Mouse (Mus musculus): ENCODE measurements around the gene Kmt2d. TPM values are rescaled to one million over a fixed set of nuclear protein-coding genes. Genes with fewer than 3 reads are reported as not detected.

Gene Kmt2d
- 3.5 and 6.2 TPM in 2 replicates for polyA plus RNA-seq (2012; rRNA removed)

GRCm38 (mm10) chr15:98871070-98871915 is at the start of gene Kmt2d:
TSS of gene Kmt2d (minus strand) at chr15:98871204.

DNA sequence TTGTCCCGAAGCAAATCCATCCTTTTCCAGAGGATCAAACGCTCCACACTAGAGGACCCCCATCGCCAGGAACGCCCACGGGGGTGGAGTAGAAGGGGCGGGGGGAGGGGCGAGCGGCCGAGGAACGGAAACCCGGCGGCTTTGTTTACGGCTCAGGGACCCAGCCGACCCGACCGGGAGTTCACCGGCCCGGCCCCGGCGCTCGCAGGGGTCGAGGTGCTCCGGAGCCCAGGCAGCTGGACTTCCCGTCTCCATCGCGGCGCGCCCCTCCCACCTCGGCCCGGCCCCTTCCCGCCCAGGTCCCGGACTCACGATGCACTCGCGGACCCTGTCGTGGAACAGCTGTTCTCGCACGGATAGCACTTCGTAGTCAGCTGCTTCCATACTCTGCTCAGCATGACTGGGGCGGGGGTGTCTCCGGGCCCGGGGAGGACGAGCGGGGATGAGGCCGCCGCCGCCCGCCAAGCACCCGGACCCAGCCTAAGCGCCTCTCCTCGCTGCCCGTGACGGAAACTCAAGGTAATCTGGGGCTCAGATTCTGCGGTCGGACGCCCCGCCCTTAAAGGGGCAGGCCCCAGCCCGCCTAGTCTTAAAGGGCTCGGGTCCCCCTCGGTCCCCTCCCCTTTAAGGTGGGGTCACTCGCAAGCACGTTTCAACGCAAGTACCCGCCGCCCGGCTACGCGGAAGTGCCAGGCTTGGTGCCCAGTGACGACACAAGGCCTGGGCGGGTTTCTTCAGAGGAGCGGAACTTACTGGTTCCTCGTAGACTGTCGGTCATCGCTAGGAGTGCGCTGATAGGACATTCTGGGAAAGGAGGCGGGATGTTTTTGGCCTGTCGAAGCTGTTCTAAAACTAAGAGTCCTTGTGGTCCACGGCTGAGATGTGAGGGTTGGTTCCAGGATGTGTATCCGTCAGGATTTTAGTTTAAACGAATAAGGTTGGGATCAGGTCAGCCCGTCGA is 46.8 kb upstream of the Kmt2d start, which contains the start of gene Lmbr1l:
Gene Lmbr1l (minus strand): TSS at position 694 of the 961 bp plus-strand sequence.

GRCm38 (mm10) chr15:98897928-98898800 is 27.2 kb upstream of the Kmt2d start, which contains the start of gene Dhh:
TSS of gene Dhh (minus strand) at chr15:98898540.

GRCm38 (mm10) chr15:98893940-98894745 is 23.1 kb upstream of the Kmt2d start, which contains the start of gene Rhebl1:
TSS of gene Rhebl1 (minus strand) at chr15:98894540.

DNA sequence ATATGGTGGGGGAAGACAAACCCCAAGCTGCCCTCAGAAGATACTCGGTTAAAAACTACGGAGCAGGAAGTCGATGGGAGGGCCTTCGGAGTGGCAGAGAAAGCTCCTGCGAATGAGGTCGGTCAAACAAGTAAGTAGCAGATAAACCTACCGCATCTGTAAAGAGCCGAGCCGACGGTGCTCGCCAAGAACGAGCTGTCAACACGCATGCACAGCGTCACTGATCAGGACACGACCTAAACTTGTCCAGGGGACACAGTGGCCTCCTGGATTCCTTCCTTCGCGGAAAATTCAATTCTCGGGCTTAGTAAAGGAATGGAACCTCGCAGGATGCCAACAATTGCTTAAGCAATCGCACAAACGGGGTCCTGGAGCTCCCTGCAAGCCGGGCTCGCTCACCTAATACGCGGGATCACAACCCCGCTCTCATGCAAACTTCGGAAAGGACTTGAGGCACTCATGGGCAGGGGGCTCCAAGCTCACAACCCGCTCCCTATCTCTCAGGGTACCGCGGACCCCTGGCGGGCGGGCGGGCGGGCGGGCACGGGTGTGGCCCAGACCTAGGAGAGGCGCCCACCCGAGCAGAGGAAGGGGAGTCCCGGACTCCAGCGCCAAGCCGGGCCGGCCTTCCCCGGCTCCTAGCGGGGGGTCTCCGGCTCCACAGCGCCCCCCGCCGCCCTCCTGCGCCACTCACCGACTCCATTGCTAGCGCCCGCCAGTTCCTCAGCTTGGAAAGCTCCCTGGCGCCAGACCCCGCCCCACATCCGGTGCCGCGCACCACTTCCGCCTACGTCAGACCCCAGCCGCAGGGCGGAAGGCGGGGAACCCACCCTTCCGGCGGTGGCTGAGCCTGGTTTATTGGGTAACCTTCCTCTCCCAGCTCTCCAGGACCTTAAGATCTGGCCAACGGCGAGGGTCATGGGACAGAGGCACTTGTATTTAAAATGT is 40.0 kb downstream of the Kmt2d start, which contains the start of gene Prkag1:
Gene Prkag1 (minus strand): TSS at position 786 of the 948 bp plus-strand sequence.

DNA sequence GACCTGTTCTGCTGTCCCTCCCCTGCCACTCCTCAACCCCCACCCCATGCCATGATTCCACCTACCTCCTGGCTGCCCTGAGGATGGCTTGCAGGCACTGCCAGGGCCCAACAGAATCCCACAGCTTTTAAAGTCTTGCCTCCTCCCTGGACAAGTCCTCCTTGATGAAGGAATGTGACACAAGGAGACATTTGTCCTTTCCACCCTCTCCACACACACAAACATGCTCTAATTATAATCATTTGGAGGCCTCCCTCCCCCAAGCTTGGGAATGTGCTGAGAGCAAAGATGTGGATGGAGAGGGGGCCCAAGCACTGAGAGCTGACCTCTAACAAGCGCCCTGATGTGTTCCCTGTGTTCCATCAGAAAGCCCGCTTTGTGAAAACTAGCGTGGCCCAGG is 61.6 kb downstream of the Kmt2d start, which contains the start of gene Ddn:
Gene Ddn (minus strand): TSS at position 101 of the 400 bp plus-strand sequence.

DNA sequence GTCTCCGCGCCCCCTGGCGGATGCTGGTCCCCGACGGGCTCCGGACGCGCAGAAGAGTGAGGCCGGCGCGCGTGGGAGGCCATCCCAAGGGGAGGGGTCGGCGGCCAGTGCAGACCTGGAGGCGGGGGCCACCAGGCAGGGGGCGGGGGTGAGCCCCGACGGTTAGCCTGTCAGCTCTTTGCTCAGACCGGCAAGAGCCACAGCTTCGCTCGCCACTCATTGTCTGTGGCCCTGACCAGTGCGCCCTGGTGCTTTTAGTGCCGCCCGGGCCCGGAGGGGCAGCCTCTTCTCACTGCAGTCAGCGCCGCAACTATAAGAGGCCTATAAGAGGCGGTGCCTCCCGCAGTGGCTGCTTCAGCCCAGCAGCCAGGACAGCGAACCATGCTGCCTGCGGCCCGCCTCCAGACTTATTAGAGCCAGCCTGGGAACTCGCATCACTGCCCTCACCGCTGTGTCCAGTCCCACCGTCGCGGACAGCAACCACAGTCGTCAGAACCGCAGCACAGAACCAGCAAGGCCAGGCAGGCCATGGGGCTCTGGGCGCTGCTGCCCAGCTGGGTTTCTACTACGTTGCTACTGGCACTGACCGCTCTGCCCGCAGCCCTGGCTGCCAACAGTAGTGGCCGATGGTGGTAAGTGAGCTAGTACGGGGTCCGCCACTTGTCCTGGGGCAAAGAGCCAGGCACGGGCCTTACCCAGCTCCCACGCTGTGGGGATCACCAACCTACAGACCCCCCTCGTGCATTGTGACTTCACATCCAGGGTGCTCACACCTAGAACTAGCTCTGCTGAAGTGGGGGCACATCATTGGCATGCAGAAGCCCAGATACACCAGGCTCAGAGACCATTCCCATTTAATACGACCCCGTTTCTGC is 81.1 kb downstream of the Kmt2d start, which contains the start of gene Wnt1:
Gene Wnt1 (plus strand): TSS at position 197 of the 875 bp plus-strand sequence.

Other genes with a start within 250 kb of the Kmt2d start
- gene Cacnb3, start 240.4 kb downstream of the Kmt2d start, polyA plus RNA-seq (2012; rRNA removed): 1.2 TPM in 2 replicates
- gene Ddx23, start 208.3 kb downstream of the Kmt2d start, polyA plus RNA-seq (2012; rRNA removed): 16.7 and 18.6 TPM in 2 replicates
- 1.9 and 2.1 TPM in 2 replicates for gene Rnd1, start 193.7 kb downstream of the Kmt2d start, polyA plus RNA-seq (2012; rRNA removed)
- gene Ccdc65, start 163.0 kb downstream of the Kmt2d start, polyA plus RNA-seq (2012; rRNA removed): 0.03 and 0.04 TPM in 2 replicates
- 136 and 198 TPM in 2 replicates for gene Fkbp11, start 143.0 kb downstream of the Kmt2d start, polyA plus RNA-seq (2012; rRNA removed)
- 17.4 and 22.0 TPM in 2 replicates for gene Arf3, start 108.0 kb downstream of the Kmt2d start, polyA plus RNA-seq (2012; rRNA removed)
- gene Wnt10b, start 93.1 kb downstream of the Kmt2d start, polyA plus RNA-seq (2012; rRNA removed): 0.03 and 0.07 TPM in 2 replicates
- gene Wnt1, start 81.3 kb downstream of the Kmt2d start, polyA plus RNA-seq (2012; rRNA removed): not detected in 2 replicates
- 0.01 and 0.02 TPM in 2 replicates for gene Ddn, start 61.7 kb downstream of the Kmt2d start, polyA plus RNA-seq (2012; rRNA removed)
- gene Prkag1, start 39.7 kb downstream of the Kmt2d start, polyA plus RNA-seq (2012; rRNA removed): 47.3 and 53.3 TPM in 2 replicates
- 1.5 and 1.6 TPM in 2 replicates for gene Rhebl1, start 23.3 kb upstream of the Kmt2d start, polyA plus RNA-seq (2012; rRNA removed)
- 0.14 and 0.16 TPM in 2 replicates for gene Dhh, start 27.3 kb upstream of the Kmt2d start, polyA plus RNA-seq (2012; rRNA removed)
- gene Lmbr1l, start 47.0 kb upstream of the Kmt2d start, polyA plus RNA-seq (2012; rRNA removed): 15.8 and 17.4 TPM in 2 replicates
- 760 and 830 TPM in 2 replicates for gene Tuba1b, start 63.4 kb upstream of the Kmt2d start, polyA plus RNA-seq (2012; rRNA removed)
- gene Gm49450, start 82.3 kb upstream of the Kmt2d start, polyA plus RNA-seq (2012; rRNA removed): 0.19 TPM in 1 of 2 replicates, not detected in the other
- 31.0 and 37.6 TPM in 2 replicates for gene Tuba1a, start 82.5 kb upstream of the Kmt2d start, polyA plus RNA-seq (2012; rRNA removed)
- gene Tuba1c, start 158.7 kb upstream of the Kmt2d start, polyA plus RNA-seq (2012; rRNA removed): 221 and 258 TPM in 2 replicates
- gene Prph, start 184.0 kb upstream of the Kmt2d start, polyA plus RNA-seq (2012; rRNA removed): 0.17 and 0.37 TPM in 2 replicates
- gene Troap, start 203.4 kb upstream of the Kmt2d start, polyA plus RNA-seq (2012; rRNA removed): 6.3 and 9.4 TPM in 2 replicates
- 0.02 and 0.07 TPM in 2 replicates for gene C1ql4, start 216.6 kb upstream of the Kmt2d start, polyA plus RNA-seq (2012; rRNA removed)
- gene Dnajc22, start 222.0 kb upstream of the Kmt2d start, polyA plus RNA-seq (2012; rRNA removed): 32.2 and 35.9 TPM in 2 replicates

Data from liver, embryonic 18 days (tissue).